In the genomic region with DNA sequence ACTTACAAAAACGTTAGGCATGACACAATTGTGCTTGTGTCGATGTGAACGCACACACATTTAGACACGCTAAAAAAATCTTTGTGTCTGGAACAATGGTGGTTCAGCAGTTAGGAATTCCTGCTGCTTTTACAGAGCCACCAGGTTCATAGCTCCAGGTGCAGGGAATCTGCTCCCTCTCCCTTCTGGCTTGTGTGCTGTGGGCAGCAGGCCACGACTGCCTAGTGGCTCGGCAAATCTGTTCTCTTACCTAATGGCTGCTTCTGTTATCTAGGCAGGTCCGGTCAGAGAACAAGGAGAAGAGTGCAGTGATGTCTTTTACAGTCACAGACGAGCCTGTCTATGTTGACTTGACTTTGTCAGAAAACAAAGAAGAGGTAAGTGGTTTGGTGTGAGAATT, we compare ENCODE assay signal across 17 mouse cellular contexts. TPM values are rescaled to one million over a fixed set of nuclear protein-coding genes. Genes with fewer than 3 reads are reported as not detected.
"Had no signal": no experiment of that assay in that cellular context is flagged by ENCODE, and none has a peak within 500 bp of the region (broad histone marks: within the 10 kb centered on the region; RNA-seq: fewer than 3 reads in every experiment).

No protein-coding gene starts in this region.

- H3K9ac ChIP-seq: liver, embryonic 15.5 days; midbrain, embryonic 15.5 days; neural tube, embryonic 12.5 days; stomach, embryonic 15.5 days had no signal

- DNase-seq: kidney, postnatal 25 days; lung, adult 2 months; lung, postnatal 4 days; retina, postnatal 1 day; right cerebral cortex, postnatal 14 days; thymus, postnatal 4 days had no signal

- H3K4me2 ChIP-seq: liver, embryonic 11.5 days; liver, embryonic 15.5 days; midbrain, embryonic 15.5 days; neural tube, embryonic 12.5 days; stomach, embryonic 15.5 days had no signal

- H3K9me3 ChIP-seq: limb, embryonic 10.5 days; liver, embryonic 15.5 days; midbrain, embryonic 10.5 days; midbrain, embryonic 15.5 days; neural tube, embryonic 12.5 days; stomach, embryonic 15.5 days had no signal

- H3K27me3 ChIP-seq: liver, embryonic 15.5 days; midbrain, embryonic 15.5 days; neural tube, embryonic 12.5 days; stomach, embryonic 15.5 days had no signal

- H3K4me3 ChIP-seq: left cerebral cortex, adult 2 months; limb, embryonic 10.5 days; liver, embryonic 15.5 days; midbrain, embryonic 10.5 days; midbrain, embryonic 15.5 days; neural tube, embryonic 12.5 days; stomach, embryonic 15.5 days had no signal

- H3K4me1 ChIP-seq: limb, embryonic 10.5 days; liver, embryonic 15.5 days; midbrain, embryonic 10.5 days; midbrain, embryonic 15.5 days; neural tube, embryonic 12.5 days; stomach, embryonic 15.5 days had no signal

- H3K27ac ChIP-seq: left cerebral cortex, adult 2 months; limb, embryonic 10.5 days; liver, embryonic 15.5 days; midbrain, embryonic 10.5 days; midbrain, embryonic 15.5 days; neural tube, embryonic 12.5 days; stomach, embryonic 15.5 days had no signal

RNA-seq across cellular contexts. Expression of a gene that starts 39.7 kb away (rescaled TPM):
- total RNA-seq: megakaryocyte, adult 5-6 weeks; monocyte, adult 5-6 weeks; neutrophil, adult 5-6 weeks had no signal
- polyA plus RNA-seq: limb, embryonic 10.5 days; liver, embryonic 11.5 days; liver, embryonic 15.5 days; midbrain, embryonic 10.5 days had no signal
